Mouse (Mus musculus): ENCODE data around the gene Zfp791.

DNA sequence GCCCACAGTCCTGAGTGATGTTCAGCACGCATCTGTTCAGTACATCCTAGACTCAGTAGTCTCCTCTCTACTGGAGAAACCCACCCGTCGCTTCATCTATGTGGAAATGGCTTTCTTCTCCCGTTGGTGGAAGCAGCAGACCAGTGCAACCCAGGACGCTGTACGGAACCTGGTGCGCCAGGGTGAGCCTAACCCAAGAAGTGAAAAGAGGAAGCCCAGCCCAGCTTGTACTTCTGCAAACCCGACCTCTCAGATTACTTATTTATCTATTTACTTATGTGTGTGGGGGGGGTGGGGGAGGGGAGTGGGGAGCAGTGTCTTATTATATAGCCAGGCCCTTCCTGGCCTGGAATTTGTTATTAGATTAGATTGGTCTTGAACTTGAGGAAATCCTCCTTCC is 38.3 kb downstream of the Zfp791 start:
- TF ChIP-seq CTCF (IDR thresholded peaks at IDR 0.05) (no peak), EP300 (IDR thresholded peaks at IDR 0.05) (no peak)

Data from lung, postnatal 0 days (tissue).